Mouse (Mus musculus) heart, postnatal 0 days (tissue): ENCODE measurements at regions not wholly inside any gene's neighbourhood (a gene's known extent, or its start where the extent isn't known, plus 50 kb on each side); places are given as distances from the start of the nearest gene placed in this dataset.

Experiments
- ATAC-seq: fragments of 200-750 bp; cut with Nextera tagmentation; 2 replicates; pipeline ENCODE4 v1.8.0; 2017; ENCODE audit warnings: low read depth, moderate number of reproducible peaks, moderate library complexity; ENCODE audit not compliant: insufficient read depth
- DNase-seq: peaks from one replicate; pipeline ENCODE4 v3.0.0-alpha.2; 2016; ENCODE audit warnings: low spot score
- H3K27ac ChIP-seq: fragments of 300-500 bp; sonication (generic); 2 replicates; pipeline ENCODE4 v1.5.1; 2014; ENCODE audit warnings: low read depth, mild to moderate bottlenecking
- H3K27me3 ChIP-seq: fragments of 300-500 bp; sonication (generic); 2 replicates; pipeline ENCODE4 v1.6.1; 2014; ENCODE audit warnings: low read length, mixed read lengths; ENCODE audit not compliant: control insufficient read depth, insufficient read depth
- H3K36me3 ChIP-seq: fragments of 300-500 bp; sonication (generic); replicated peaks from 2 replicates; pipeline ENCODE4 v1.6.1; 2014; ENCODE audit warnings: low read length, mixed read lengths; ENCODE audit not compliant: control insufficient read depth, insufficient read depth
- H3K4me1 ChIP-seq: fragments of 300-500 bp; sonication (generic); 2 replicates; pipeline ENCODE4 v1.6.1; 2014; ENCODE audit warnings: antibody characterized with exemption; ENCODE audit not compliant: control insufficient read depth, insufficient read depth
- H3K4me2 ChIP-seq: fragments of 300-500 bp; sonication (generic); 2 replicates; pipeline ENCODE4 v1.6.1; 2014; ENCODE audit warnings: low read depth, mild to moderate bottlenecking, low read length, moderate library complexity
- H3K4me3 ChIP-seq: fragments of 300-500 bp; sonication (generic); 2 replicates; pipeline ENCODE4 v1.5.1; 2014; ENCODE audit warnings: low read depth, low read length
- H3K9ac ChIP-seq: fragments of 300-500 bp; sonication (generic); replicated peaks from 2 replicates; pipeline ENCODE4 v1.6.1; 2014; ENCODE audit warnings: low read depth, low read length, mixed read lengths
- H3K9me3 ChIP-seq: fragments of 300-500 bp; sonication (generic); replicated peaks from 2 replicates; pipeline ENCODE4 v1.6.1; 2016; ENCODE audit warnings: low read length; ENCODE audit not compliant: control insufficient read depth
- CTCF ChIP-seq: IDR thresholded peaks from 2 replicates; pipeline ENCODE4 v1.5.1; 2016; ENCODE audit warnings: antibody characterized with exemption, control low read depth, low read depth
- EP300 ChIP-seq: IDR thresholded peaks from 2 replicates; pipeline ENCODE4 v1.6.1; 2016; ENCODE audit warnings: antibody characterized with exemption, low read depth
- WGBS: fragments of 180-500 bp; shearing (Covaris S2); extraction: QIAGEN DNeasy Blood & Tissue Kit; methylation state at CpG from one replicate; pipeline ENCODE4 v1.1.7; 2014; 5-methylcytosine and 5-hydroxymethylcytosine counted together

DNA sequence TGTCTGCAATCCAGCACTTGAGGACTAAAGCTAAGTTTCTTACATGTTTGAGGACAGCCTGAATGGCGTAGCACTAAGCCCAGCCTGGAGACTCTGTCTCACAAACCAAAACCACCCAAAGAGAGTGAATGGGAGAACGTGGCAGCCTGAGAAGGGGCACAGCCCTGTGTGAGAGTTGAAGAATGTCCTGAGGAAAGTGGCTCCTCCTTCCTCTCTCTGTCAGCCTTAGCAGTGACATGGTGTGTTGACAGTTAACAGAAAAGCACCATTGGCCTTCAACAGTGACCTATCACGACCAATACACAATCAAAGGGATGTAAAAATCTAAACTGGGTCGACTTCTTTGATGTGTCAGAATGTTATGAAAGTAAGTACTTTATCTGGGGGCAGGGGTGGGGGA, 201.9 kb downstream of the Tpbg start:
- H3K4me3 ChIP-seq: no peak overlapping the region
- ATAC-seq (no peak), DNase-seq (no peak)
- H3K9me3 ChIP-seq: no peaks in the 10 kb centered on the region
- H3K9ac ChIP-seq: no peak overlapping the region
- TF ChIP-seq CTCF: no peak
- TF ChIP-seq EP300: no peak
- H3K36me3 ChIP-seq: no peaks in the 10 kb centered on the region
- H3K27ac ChIP-seq: no peak overlapping the region
- no peaks in the 10 kb centered on the region for H3K4me1 ChIP-seq
- H3K4me2 ChIP-seq: no peak overlapping the region
- no peaks in the 10 kb centered on the region for H3K27me3 ChIP-seq
- 18% methylated on average over 4 of the region's 4 CpGs for WGBS

DNA sequence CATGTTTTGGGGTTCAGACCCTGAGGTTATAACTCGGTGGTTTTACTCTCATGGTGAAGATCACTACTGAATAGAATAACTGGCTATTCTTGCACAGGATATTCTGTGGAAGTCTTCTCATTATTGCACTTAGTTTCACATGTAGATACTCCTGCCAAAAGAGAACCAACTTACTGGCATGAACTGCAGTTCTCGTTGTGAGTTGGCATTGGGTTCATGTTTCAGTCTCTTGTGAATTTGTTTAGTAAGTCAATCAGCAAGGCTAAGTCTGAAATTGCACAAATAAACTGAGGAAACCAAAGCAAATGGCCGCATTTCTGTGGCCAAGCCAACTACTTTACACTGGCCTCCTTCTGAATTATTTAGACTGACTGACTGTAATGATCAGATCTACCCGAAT, 215.9 kb downstream of the Tpbg start:
- Histone ChIP-seq H3K27me3 (no peaks in the 10 kb centered on the region), H3K4me1 (no peaks in the 10 kb centered on the region), H3K4me3 (no peak overlapping the region), H3K27ac (no peak overlapping the region), H3K4me2 (no peak overlapping the region), H3K36me3 (no peaks in the 10 kb centered on the region), H3K9ac (no peak overlapping the region), H3K9me3 (no peaks in the 10 kb centered on the region)
- no peak for ATAC-seq
- WGBS: 68% methylated on average over 4 of the region's 4 CpGs
- no peak for DNase-seq
- TF ChIP-seq CTCF (no peak), EP300 (no peak)

DNA sequence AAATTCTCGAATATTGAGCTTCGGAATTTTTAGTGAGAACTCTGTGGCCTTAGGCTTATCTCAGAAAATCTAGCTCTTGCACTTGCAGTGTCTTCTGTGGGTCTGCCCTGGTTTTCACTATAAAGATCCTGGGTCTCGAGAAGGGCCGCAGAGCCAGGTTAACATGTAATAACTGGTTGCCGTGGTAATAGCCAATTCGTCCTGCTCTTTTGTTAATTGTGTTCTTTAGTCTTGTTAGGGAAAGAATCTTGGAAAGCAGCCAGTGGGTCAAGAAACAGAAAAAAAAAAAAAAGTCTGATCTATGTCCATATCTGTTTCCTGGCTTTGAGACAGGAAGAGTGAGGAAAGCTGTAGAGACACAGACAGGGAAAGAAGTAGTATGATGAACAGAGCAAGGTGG, 217.9 kb downstream of the Tpbg start:
- Histone ChIP-seq H3K36me3 (no peaks in the 10 kb centered on the region), H3K4me3 (no peak overlapping the region), H3K4me1 (no peaks in the 10 kb centered on the region), H3K9ac (no peak overlapping the region), H3K27me3 (no peaks in the 10 kb centered on the region), H3K9me3 (no peaks in the 10 kb centered on the region), H3K27ac (no peak overlapping the region), H3K4me2 (no peak overlapping the region)
- 50% methylated on average over 6 of the region's 6 CpGs for WGBS
- TF ChIP-seq EP300 (no peak), CTCF (no peak)
- ATAC-seq (no peak), DNase-seq (no peak)

DNA sequence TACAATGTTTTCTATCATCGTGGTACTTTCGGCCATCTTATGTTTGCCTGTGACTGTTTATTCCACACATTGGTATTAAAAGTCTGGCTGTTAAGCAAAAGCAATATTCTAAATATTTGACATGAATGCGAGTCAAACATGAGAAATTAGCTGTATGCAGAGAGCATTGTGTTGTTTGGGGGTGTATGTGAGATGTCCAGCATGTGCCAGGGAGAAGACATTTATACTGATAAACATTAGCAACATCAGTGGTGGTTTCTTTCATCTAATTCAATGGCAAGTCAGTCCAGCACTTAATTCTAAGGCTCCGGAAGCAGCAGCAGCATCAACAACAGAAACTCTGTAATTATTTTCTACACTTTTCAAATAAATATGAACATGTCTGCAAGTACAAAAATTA, 219.1 kb downstream of the Tpbg start:
- H3K4me1 ChIP-seq: no peaks in the 10 kb centered on the region
- H3K4me2 ChIP-seq: no peak overlapping the region
- H3K9ac ChIP-seq: no peak overlapping the region
- no peaks in the 10 kb centered on the region for H3K27me3 ChIP-seq
- ATAC-seq (no peak), DNase-seq (no peak)
- TF ChIP-seq EP300 (no peak), CTCF (no peak)
- H3K4me3 ChIP-seq: no peak overlapping the region
- WGBS: 87% methylated on average over 4 of the region's 4 CpGs
- H3K9me3 ChIP-seq: no peaks in the 10 kb centered on the region
- no peak overlapping the region for H3K27ac ChIP-seq
- H3K36me3 ChIP-seq: no peaks in the 10 kb centered on the region

DNA sequence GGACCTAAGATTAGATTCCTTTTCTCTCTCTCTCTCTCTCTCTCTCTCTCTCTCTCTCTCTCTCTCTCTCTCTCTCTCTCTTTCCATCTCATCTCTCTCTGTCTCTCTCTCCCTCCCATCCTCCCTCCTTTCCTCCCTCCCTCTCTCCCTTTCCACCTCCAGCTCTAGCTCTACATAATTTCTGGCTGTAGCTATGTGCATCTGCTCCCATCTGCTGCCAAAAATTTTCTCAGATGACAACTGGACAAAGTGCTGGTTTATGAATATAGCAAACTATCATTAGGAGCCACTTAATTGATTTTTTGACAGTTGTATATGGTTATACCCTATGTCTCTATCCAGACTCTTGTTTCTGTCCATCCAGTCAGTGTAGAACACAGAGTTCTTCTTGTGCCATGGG, 237.1 kb downstream of the Tpbg start:
- no peak overlapping the region for H3K27ac ChIP-seq
- no peak overlapping the region for H3K4me3 ChIP-seq
- no peak overlapping the region for H3K9ac ChIP-seq
- no peak overlapping the region for H3K4me2 ChIP-seq
- H3K4me1 ChIP-seq: no peaks in the 10 kb centered on the region
- TF ChIP-seq EP300 (no peak), CTCF (no peak)
- ATAC-seq (no peak), DNase-seq (no peak)
- H3K27me3 ChIP-seq: no peaks in the 10 kb centered on the region
- H3K36me3 ChIP-seq: no peaks in the 10 kb centered on the region
- no peaks in the 10 kb centered on the region for H3K9me3 ChIP-seq

DNA sequence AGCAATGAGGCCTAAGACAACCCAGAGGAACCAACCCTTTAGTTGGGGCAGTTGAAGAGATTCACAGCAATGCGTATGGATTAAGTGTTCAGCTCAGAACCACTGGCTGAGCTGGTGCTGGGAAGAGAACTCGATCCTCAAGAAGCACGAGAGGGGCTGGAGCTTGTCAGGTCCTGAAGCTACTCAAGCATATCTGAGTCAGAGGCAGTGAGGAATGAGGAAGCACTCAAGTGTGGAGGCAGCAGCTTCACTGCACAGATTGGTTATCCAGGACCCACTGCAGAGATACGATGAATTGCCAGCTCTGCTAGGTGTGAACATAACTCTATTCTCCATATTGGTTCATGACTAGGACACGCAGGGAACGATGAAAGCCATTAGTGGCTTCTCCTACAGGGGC, 239.7 kb downstream of the Tpbg start:
- no peaks in the 10 kb centered on the region for H3K27me3 ChIP-seq
- ATAC-seq: no peak
- WGBS: 41% methylated on average over 6 of the region's 6 CpGs
- no peaks in the 10 kb centered on the region for H3K36me3 ChIP-seq
- H3K27ac ChIP-seq: no peak overlapping the region
- no peak for DNase-seq
- H3K4me2 ChIP-seq: no peak overlapping the region
- no peak overlapping the region for H3K4me3 ChIP-seq
- no peak overlapping the region for H3K9ac ChIP-seq
- no peak for TF ChIP-seq EP300
- no peak for TF ChIP-seq CTCF
- H3K4me1 ChIP-seq: no peaks in the 10 kb centered on the region
- H3K9me3 ChIP-seq: no peaks in the 10 kb centered on the region
